Mouse (Mus musculus) ovary, postnatal 14 days (tissue): Measurements from ENCODE around the gene Il22ra1.

ENCODE experiments used
- DNase-seq: peaks from one replicate; pipeline ENCODE4 v3.0.0; 2022; ENCODE audit warnings: low spot score

The Il22ra1 gene

DNA sequence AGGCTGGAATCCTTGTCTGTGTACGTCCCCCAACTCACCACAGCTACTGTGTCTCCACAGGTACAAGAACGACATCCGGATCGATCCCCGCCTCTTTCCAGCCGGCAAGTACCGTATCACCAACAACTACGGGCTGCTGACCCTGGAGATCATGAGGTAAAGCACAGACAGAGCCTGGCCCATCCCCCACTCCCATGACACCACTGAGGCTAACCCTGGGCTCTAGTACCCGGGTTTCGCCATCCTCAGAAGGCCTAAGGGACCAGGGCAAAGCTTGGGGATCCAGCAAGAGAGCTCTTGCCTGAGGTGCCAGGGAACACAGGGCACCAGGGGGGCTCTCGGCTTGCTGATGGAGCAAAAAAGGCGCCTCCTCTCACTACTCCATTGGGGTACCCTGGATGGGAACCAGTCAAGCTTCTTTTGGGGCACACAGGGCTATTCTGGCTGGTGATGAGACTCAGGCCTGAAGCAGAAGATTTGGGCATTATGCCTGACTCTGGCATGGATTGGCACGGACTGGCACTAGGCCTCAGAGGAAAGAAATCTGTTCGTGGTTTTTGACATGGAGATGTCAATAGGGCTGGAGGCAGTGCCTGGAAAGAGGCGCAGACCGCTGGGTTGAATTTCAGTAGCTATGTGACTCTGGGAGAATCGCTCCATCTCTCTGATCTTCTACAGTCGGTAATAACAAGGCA is 42.8 kb downstream of the Il22ra1 start:
- no peak for DNase-seq

DNA sequence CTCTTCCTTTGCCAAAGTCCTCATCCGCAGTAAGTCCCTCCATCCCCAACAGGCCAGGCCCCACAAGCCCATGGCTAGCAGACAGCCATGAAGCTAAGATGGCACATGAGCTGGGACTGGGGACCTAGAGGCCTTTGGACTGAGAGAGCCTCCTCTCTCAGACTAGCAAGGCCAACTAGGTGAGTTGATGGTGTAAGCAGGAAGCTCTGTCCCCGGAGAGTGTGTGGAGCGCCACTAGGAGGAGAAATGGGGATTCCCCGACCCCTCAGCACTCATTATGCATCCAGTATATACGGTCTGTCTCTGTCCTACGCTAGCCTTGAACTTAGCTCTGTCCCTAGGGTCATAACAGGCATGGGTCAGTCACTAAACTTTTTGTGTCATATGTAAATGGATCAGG is 43.6 kb downstream of the Il22ra1 start:
- DNase-seq, result no peak

DNA sequence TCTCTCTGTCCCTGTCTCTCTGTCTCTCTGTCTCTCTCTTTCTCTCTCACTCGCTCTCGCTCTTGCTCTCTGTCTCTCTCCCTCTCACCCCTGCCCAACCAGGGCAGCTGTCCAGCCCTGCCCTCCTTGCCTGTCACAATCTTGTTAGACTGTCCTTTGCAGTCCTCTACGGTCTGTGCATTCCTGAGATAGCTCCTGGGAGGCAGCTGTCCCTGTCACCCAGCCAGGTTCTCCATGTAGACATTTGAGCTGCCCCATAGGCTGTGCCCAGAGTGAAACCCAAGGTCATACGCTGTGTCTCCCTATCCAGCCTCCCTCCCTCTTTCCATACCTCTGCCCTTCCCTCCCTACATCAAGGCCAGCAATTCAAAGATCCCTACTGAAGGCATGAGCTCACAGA is 44.7 kb downstream of the Il22ra1 start:
- no peak for DNase-seq

DNA sequence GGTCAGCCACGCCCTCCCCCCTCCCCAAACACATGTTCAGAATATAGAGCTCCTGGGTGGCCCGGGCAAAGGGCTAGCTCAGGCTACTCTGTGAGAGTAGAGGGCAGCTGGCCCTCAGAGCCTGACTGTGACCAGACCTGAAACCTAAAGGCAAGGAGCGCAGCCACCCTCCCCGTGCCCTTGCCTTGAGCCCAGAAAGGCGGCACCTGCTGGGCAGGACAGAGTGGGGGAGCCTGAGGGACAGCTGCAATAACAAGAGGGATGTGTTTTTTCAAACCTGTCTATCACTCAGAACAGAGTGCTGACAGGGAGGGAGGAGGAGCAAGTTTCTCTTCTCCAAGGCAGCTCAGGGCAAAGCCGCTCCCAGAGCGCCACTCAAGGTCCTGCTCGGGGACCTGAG is 46.5 kb downstream of the Il22ra1 start:
- DNase-seq, result no peak

DNA sequence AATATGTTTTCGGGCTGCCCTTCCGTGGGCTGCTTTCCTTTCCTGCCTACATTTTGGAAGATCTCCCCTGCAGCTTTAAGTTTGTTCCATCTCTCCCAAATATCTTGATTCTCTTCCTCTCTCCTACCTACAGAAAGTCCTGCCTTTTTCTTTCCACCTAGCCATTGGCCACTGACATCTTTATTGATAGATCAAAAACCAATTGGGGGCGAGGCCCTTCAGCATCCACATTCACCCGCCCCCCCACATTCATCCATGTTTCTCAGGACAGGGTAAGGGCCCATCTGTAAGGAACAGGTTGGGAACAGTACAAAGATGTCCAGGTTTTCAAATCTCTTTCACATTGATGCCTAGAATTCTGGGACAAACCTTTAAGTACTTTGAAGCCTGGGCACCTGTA is 48.9 kb downstream of the Il22ra1 start:
- DNase-seq, result no peak

DNA sequence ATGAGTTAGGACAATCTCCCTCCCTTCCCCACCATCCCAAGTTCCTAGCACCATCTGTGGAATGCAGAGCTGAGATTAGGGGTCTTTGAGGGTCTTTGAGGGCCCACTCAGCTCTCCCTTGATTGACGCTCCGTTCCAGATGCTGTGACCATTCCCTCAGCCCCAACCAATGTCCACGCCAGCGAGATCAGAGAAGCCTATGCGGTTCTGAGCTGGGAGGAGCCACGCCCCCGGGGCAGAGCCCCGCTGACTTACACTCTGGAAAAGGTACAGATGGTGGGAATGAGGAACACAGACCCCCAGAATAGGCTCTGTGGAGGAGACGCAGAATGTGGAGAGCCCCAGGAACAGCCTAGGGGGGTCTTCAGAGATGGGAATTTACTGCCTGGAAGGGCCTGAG is 51.7 kb downstream of the Il22ra1 start:
- no peak for DNase-seq

DNA sequence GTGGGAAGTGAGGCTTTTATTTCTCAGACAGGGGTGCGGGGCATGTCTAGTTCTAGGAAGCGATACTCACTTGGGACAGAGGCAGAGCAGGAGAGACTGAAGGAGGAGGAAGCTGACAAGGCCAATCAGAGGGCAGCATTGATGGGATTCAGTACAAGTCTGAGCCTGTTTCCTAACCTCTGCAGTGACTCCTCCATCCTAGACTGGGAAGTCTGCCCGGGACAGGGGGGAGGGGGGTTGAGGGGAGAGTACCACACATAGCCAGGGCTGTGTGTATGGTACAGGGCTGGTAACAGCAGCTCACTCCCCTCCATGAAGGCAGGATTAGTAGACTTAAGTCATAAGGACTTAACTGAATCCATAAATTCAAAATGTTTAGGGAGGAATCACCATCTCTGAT is 52.3 kb downstream of the Il22ra1 start:
- no peak for DNase-seq

DNA sequence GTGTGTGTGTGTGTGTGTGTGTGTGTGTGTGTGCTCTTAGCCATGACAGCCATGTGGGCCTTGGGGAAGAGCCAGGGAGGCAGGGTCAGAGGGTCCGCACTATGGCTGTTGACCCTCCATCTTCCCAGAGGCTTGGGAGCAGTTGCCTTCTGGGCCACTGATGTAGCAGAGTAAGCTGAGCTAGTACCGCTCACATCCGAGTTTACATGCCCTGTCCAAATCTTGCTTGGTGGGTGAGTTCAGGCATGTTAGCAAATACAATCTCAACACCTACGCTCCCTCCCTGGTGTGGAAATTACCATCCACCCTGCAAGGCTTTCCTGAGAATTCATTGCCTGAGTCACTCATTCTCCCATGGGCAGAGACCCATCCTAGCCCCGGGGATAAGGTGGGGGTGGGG is 53.3 kb downstream of the Il22ra1 start:
- no peak for DNase-seq

DNA sequence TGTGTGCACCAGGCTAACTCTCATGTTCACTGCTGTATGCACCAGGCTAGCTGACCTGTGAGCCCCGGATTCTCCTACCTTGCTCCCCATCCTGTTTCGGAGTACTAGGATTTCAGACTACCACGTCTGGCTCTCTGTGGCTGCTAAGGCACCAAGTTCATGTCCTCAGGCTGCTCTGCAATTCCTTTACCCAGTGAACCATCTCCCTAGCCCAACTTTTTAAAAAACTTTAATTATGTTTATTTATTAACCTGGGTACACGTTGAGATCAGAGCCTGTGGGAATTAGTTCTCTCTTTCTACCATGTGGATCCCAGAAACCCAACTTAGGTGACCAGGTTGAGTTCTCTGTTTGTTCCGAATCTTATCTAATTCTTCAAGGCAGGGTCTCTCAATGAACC is 58.6 kb downstream of the Il22ra1 start:
- DNase-seq, result no peak

DNA sequence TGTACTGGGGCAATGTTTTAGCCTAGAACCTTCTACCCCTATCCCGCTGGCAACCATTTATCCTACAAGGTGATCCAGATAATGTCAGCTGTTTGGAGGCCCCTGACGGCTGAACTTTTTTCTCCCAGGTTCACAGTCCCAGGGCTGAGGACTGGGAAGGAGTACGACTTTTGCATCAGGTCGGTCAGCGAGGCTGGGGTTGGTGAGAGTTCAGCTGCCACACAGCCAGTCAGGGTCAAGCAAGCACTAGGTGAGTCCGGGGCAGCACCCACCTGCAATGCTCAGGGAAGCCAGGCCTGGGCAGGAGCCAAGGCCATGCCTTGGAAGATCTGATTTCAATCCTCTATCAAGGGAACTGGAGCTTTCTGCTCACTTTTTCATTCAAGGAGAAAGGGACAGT is 59.3 kb downstream of the Il22ra1 start:
- DNase-seq, result no peak

DNA sequence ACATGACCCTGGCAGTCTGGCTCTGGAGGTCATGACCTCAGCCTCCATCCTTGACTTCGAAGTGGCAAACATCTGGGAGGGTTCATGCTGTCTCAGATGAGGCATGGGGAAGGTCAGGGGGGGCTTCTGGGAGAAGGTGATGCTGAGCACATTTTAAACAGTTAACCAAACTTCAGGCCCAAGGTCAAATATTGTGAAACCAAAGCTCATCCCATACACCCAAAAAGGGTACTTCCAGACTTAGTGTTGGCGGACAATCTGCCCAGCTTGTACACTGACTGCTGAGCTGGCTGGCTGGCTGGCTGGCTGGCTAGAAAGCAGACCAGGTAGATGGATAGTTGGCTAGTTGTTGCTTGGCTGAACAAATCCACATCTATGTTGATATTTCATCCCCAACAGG is 61.2 kb downstream of the Il22ra1 start:
- DNase-seq, result no peak

DNA sequence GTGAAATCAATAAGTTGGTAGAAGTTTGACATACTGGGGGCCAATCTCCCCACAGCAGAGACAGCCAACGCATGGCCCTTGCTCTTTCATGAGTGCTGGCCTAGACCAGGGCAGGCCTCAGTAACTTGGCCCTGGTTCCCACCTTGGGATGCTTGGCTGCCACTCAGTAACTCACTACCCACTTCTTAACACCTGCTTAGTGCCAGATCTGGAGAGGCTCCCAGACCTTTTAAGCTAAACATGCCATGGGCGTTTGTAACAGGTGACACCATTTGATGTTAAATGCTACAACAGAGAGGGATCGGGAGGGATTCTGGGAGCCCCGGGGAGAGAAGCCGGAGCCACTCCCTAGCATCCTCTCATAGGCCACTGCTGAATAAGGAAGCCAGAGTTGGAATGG is 64.8 kb downstream of the Il22ra1 start:
- no peak for DNase-seq

DNA sequence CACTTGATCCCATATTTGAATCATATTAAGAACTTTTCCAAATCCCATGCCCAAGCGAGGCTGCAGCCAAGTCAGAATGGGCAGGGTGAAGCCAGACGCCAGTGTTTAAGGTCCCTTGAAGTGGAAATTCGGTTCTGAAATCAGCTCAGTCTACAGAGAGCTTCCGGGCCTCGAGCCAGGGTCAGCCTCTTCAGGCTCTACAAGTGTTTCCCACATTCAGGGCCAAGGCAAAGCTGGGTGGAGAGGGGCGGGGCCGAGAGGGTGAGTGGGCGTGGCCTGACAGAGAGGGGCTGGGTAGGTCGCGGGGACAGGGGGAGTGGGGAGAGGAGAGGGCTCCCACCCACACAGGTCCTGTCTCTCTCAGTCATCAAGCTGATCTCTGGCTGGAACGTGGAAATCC is 70.0 kb downstream of the Il22ra1 start:
- DNase-seq, result peak; percentile 15

DNA sequence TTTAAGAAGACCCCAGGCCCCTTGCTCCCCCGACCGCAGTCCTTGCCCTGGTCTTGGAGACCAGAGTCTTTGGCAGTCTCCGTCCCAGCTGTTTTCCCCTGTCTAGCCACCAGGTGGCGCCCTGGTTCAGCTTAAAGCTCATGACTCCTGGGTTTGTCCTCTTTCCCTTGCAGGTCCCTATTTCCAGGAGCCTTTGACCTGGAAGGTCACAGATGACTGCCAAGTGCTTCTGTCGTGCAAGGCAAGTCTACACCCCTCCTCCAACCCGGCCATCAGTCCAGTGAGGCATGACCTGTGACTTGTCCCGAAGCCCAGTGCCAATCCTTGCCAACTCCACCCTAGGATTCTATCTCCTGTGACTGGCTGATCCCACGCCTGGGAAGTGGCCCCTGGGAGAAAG is 73.6 kb downstream of the Il22ra1 start:
- peak; percentile 96 for DNase-seq
